Mouse (Mus musculus) MEL (cell line): Measurements from ENCODE around the gene Il5.
A peak's percentile ranks its signal among the peaks of the same experiment; 100 is the strongest.

ENCODE experiments used
- CTCF ChIP-seq, 3 experiments: IDR thresholded peaks in 2 of 3; conservative IDR thresholded peaks in 1 of 3; 2 replicates each; pipeline ENCODE4 v1.5.1; 2011 to 2012; ENCODE audit warnings: low read length in 3 of 3, low read depth in 2 of 3, mild to moderate bottlenecking in 2 of 3, improper control_type of control experiment in 1 of 3, inconsistent platforms in 1 of 3, mixed read lengths in 1 of 3, moderate library complexity in 1 of 3; ENCODE audit not compliant: control insufficient read depth in 1 of 3, insufficient read depth in 1 of 3, poor library complexity in 1 of 3, severe bottlenecking in 1 of 3
- GATA1 ChIP-seq: IDR thresholded peaks from 2 replicates; pipeline ENCODE4 v1.6.1; 2011; ENCODE audit warnings: low read depth, low read length, improper control_type of control experiment
- NRF1 ChIP-seq: IDR thresholded peaks from 2 replicates; pipeline ENCODE4 v1.6.1; 2014; ENCODE audit warnings: low read depth, mild to moderate bottlenecking, inconsistent platforms, low read length, improper control_type of control experiment, moderate library complexity; ENCODE audit not compliant: poor library complexity, insufficient read depth, severe bottlenecking
- POLR2A ChIP-seq, 2 experiments: IDR thresholded peaks; 2 replicates each; pipeline ENCODE4 v1.6.1; 2011 to 2012; ENCODE audit warnings: low read length in 2 of 2, mild to moderate bottlenecking in 2 of 2, control low read depth in 1 of 2, improper control_type of control experiment in 1 of 2, low read depth in 1 of 2, moderate library complexity in 1 of 2; ENCODE audit not compliant: control insufficient read depth in 1 of 2, insufficient read depth in 1 of 2, poor library complexity in 1 of 2
- TAL1 ChIP-seq: IDR thresholded peaks from 2 replicates; pipeline ENCODE4 v1.6.1; 2012; ENCODE audit warnings: mild to moderate bottlenecking, inconsistent platforms, low read length, moderate library complexity, mixed read lengths
- TBP ChIP-seq: IDR thresholded peaks from 2 replicates; pipeline ENCODE4 v1.8.0; 2011; ENCODE audit warnings: low read depth, low read length, improper control_type of control experiment
- TCF12 ChIP-seq: IDR thresholded peaks from 2 replicates; pipeline ENCODE4 v1.6.1; 2014; ENCODE audit warnings: low read depth, mild to moderate bottlenecking, inconsistent platforms, low read length, improper control_type of control experiment, moderate library complexity
- ZC3H11A ChIP-seq: IDR thresholded peaks from 2 replicates; pipeline ENCODE4 v1.6.1; 2012; ENCODE audit warnings: low read depth, mild to moderate bottlenecking, inconsistent platforms, low read length, improper control_type of control experiment
- ZNF384 ChIP-seq: IDR thresholded peaks from 2 replicates; pipeline ENCODE4 v1.6.1; 2012; ENCODE audit warnings: low read depth, mild to moderate bottlenecking, inconsistent platforms, low read length, improper control_type of control experiment

GRCm38 (mm10) chr11:53737573-53737946, 17.0 kb downstream of the Il5 start:
- TF ChIP-seq GATA1 (no peak), POLR2A (IDR thresholded peaks at IDR 0.05; ENCODE audit: control insufficient read depth in 1 of 2, insufficient read depth in 1 of 2, low read depth in 1 of 2, low read length in 2 of 2, poor library complexity in 1 of 2) (no peak), CTCF (IDR thresholded peaks at IDR 0.05 in 2 of 3, conservative IDR thresholded peaks at IDR 0.05 in 1 of 3; ENCODE audit: control insufficient read depth in 1 of 3, insufficient read depth in 1 of 3, low read depth in 2 of 3, low read length in 3 of 3, poor library complexity in 1 of 3, severe bottlenecking in 1 of 3) (peak; percentile 74 to 94 (median 81)), TCF12 (0 out of 2 replicates have a peak, but pooled peaks have one; percentile 13), TBP (0 out of 2 replicates have a peak, but pooled peaks have one; percentile 11), TAL1 (no peak), ZNF384 (no peak), NRF1 (no peak), ZC3H11A (peak; percentile 66)
